Mouse (Mus musculus) liver, embryonic 14.5 days (tissue): ENCODE results near the gene Ren1.

Experiments used
- CTCF ChIP-seq: IDR thresholded peaks from 2 replicates; pipeline ENCODE4 v1.5.1; 2016; ENCODE audit warnings: antibody characterized with exemption, low read depth, control low read depth
- EP300 ChIP-seq: IDR thresholded peaks from 2 replicates; pipeline ENCODE4 v1.6.1; 2016; ENCODE audit warnings: antibody characterized with exemption, low read depth

DNA sequence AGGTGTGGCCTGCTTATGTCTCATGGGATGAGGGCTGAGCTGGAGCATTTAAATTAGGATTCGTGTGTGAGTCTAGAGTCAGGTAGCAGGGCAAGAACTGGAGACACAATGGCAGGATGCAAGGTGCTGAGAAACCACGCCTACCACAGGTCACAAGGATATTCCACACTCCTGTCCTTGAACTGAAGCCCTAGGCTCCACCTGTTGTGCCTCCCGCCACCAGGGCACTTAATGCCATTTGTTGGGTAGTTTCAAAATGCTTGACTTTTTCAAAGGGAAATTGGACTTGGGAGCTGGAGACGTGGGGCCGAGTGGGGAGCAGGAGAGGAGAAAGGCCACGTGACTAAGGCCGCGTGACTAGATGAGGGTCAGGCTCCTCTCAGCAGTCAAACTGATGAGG is 24.4 kb upstream of the Ren1 start:
- TF ChIP-seq CTCF (no peak), EP300 (no peak)
